Mouse (Mus musculus) spleen, adult 18-20 months (tissue): ENCODE data around the gene Nr5a2.

Source experiments
- DNase-seq, 2 experiments: peaks; one replicate each; pipeline ENCODE4 v3.0.0; 2022; ENCODE audit warnings: mixed read lengths in 2 of 2

Nr5a2 gene

DNA sequence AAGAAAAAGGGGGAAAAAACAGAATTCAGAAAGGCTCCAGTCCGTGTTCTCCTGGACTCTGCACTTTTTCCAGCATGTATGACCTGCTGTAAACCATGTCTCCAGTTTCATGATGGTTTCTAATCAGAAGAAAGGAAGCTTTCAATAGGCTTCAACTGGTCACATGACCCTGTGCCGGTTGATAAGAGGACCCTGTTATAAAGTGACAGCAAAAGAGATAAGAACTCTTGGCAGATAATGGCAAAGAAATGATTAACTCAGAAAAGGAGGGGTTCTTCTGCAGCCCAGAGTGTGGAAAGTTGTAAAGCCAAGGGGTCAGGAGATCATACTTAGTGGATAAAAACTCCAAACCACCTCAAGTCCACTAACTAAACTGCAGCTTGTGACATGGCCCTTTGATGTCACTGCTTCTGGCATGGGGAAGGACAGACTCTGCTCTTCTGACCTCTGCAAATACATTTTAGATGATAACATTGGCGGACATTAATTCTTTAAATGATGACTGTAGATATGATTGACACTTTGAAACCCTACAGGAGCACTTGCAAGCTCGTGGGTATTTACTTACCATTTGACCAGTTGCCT, at the start of gene Nr5a2:
TSS of gene Nr5a2 (minus strand) at position 21 of the 585 bp plus-strand sequence.
- DNase-seq: no peak

DNA sequence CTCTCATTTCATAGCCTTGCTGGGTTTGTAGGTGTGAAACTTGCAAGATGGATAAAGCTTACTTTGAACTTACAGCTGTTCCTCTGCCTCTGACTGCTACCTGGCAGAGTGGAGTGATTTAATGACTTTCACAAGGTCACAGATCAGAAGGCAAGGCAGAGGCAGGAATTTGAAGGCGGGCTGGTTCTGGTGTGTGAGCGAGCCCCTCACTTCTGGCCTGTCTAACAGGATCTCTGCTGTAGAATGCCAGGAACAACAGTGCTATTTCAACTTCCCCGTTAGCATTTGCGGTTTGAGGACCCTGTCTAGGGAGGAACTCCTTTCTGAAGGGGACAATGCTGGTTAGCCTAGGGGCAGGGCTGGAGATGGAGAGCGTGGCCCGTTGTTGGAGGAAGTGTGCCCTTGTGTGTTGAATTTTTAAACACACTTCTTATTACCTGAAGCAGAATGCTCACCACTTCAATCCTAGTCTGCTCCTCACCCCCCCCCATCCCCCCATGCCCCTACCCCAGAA, 48.5 kb upstream of the Nr5a2 start:
- no peak for DNase-seq

DNA sequence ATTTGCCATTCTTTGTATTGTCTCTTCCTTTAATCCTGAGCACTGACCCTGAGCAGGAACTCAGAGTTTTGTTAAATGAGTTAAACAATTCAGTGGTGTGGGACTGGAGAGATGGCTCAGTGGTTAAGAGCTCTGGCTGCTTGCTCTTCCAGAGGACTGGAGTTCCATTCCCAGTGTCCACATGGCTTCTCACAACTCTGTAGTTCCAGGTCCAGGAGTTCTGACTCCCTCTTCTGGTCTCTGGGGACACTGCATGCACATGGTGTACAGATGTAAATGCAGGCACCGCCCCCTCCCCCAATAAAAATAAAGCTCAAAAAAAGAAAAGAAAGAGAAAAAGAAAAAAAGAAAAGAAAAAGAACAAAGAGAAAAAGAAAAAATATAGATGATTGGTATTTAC, 43.6 kb upstream of the Nr5a2 start:
- no peak for DNase-seq

GRCm38 (mm10) chr1:137003144-137003543, 42.9 kb upstream of the Nr5a2 start:
- DNase-seq: no peak

GRCm38 (mm10) chr1:136991762-136992352, 31.6 kb upstream of the Nr5a2 start:
- DNase-seq: no peak

DNA sequence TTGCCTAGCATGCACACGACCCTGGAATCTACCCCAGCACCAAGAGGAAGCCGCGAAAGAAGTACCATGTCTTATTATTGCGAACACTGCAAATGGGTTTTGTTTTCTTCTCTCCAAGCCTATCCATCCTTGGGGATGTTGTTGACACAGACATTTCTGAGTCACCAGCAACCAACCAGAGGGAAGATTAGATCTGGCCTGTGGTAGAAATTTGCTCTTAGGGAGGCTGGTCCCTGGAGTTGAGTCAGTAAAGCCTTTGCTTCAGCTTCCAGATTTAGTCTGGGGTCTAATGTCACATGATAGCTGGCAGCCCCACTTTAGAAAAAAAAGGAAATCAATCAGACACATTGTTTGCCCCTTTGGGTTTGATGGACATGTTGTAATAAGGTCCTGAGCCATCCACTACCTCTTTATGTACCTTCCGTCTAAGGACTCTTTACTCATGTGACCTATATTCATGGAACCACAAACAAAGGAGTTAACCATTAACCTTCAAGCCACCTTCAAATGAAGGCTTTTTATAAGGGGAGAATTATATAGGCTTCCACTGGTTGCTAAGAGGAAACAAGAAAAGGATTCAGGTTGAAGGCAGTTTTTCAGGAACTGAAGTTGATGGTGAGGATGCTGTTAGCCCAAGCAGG, 20.1 kb upstream of the Nr5a2 start:
- DNase-seq: no peak

DNA sequence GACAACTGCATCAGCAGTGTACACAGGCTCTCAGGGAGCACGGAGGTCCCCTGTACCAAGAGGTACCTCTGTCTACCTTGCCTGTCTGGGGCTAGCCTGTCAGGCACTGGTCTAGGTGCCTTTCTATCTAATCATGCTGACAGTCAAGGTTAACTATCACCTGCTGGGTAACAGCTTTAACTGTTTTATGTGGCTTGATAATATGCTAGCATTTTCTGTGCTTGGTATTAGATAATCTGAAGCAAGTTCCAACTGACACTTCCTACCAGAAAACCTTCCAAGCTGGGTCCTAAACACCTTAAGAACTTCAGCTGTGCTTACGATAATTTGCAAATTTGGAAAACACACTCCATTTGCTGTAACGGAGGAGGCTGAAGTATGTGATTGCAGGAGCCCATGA, 17.6 kb upstream of the Nr5a2 start:
- DNase-seq: no peak

DNA sequence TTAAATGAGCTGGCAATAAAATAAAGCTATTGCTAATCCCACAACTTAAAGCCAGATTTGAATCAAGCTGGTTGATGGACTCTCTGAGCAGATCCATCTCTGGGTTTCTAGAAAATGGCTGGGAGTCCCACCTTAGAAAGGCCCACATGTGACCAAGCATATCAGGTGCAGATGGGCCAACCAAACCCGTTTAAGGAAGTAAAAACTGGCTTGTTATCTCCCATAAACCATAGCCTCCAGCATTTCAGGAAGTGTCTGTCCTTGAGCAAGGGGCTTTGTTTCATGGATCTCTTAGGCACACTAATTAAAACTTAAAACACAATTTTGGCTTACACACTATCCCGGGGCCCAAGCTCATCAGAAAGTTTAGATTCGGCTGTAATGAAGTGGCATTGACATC, 13.8 kb upstream of the Nr5a2 start:
- no peak for DNase-seq

DNA sequence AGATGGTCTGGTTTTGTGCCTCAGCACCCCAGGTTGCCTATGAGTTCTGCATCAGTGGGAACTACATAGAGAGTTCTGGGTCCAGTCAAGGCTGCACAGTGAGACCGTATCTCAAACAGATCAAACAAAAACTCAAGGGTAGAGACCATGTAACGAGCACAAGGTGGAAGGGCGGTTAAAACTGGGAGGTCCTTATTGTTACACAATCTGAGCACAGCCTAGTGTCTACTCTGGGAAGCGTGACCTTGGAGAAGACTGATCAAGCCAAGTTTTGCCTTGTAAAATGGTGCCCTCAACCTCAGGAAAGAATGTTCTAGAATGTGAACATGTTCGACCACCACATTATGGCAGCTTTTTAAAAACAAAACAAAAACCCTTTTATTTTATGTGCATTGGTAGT, 12.8 kb upstream of the Nr5a2 start:
- no peak for DNase-seq

DNA sequence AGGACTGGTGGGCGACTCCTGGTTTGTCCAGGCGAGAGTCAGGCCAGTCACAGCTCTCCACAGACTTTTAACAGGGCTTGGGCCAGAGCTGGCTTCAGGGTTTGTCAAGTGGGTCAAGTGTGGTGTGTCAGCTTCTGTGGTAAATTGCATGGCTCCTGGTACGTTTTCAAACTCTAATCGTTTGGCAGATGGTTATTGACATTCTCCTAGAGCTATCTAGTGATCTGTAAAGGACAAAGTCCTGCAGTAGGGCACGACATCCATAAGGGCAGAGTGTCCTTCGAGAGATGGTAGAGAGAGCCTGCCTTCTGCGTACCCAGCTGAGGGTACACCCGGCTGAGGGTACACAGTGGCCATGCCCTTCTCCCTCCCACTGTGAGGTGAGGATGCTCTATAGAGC, 10.7 kb upstream of the Nr5a2 start:
- DNase-seq: no peak

DNA sequence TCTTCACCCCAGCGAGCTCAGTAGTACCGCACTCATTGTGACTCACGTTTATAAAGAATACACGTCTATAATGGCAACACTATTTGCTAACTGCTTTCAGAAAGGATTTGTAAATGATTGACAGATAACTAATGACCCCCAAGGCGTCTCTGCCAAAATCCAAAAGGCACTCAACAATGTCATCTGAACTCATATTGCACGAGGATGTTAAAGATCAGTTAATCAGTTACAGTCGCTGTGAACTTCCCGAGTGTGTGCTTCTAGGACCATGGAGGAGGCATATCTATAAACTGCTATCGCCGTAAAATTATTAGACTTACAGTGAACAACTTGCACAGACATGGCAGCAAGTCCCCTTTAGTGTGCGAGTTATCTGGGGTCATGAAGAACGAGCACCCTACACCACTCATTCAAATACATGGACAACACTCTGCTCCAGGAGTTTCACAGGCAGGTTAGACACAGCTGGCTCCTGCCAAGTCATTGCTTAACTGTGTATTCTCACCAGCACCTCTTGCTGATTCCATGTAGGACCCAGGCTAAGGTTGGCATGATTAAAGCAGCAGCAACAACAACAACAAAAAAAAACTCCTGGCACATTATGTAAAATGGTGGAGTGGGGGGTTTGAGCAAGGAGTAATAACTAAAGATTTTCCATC, 6.6 kb upstream of the Nr5a2 start:
- no peak for DNase-seq

DNA sequence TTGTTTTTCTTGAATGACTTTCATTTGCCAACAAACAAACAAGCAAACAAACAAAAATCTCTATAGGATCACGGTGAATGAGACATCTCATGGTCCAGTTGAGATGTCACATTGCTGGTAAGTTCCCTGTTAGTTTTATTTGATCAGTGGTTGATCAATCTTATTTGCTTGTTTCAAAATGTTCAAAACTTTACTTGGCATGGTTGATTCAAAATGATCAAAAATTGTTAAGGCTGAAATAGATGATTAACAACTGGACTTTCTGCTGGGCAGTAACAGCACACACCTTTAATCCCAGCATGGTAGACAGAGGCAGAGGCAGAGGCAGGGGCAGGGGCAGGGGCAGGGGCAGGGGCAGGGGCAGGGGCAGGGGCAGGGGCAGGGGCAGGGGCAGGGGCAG, 757 bp downstream of the Nr5a2 start:
- no peak for DNase-seq

DNA sequence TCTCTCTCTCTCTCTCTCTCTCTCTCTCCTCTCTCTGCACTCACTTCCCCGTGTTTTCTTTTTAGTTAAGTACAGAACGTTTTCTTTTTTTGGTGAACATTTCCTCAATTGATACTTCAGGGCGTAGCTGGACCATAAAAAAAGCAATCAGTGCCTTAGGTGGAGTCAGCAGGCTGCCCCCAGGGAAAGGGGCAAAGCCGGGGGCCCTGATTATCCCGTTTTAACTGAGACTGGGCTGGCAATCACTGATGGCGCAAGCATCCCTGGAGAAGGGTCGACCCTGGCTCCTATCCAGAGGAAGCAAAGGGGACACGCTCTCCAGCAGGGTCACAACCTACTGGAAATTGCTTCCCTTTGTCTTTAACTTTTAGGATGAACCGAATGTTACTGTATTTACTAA, 1.6 kb downstream of the Nr5a2 start:
- DNase-seq: no peak

GRCm38 (mm10) chr1:136958185-136958584, 2.1 kb downstream of the Nr5a2 start:
- DNase-seq: no peak

- DNase-seq: no peak
These were observed 2.6 kb downstream of the Nr5a2 start for GRCm38 (mm10) chr1:136957696-136958095.

DNA sequence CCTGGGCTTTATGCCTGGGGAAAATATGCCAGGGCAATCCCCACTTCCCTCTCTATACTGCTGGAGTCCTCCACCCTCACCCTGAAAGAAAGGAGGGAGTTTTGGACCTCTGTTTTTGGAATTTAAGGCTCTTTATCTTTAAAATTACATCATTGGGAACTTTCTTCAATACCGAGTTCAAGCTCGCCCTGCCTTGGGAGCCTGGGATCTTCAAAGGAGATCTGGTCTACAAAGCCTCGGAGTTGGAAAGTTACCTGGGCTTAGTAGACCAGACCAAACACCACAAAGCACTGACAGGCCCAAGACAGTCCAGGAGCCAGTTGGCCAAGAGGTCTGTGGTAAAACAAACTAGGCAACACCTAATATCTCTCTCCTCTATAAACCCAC, 6.1 kb downstream of the Nr5a2 start:
- DNase-seq: no peak

GRCm38 (mm10) chr1:136953444-136954107, 6.7 kb downstream of the Nr5a2 start:
- DNase-seq: no peak

DNA sequence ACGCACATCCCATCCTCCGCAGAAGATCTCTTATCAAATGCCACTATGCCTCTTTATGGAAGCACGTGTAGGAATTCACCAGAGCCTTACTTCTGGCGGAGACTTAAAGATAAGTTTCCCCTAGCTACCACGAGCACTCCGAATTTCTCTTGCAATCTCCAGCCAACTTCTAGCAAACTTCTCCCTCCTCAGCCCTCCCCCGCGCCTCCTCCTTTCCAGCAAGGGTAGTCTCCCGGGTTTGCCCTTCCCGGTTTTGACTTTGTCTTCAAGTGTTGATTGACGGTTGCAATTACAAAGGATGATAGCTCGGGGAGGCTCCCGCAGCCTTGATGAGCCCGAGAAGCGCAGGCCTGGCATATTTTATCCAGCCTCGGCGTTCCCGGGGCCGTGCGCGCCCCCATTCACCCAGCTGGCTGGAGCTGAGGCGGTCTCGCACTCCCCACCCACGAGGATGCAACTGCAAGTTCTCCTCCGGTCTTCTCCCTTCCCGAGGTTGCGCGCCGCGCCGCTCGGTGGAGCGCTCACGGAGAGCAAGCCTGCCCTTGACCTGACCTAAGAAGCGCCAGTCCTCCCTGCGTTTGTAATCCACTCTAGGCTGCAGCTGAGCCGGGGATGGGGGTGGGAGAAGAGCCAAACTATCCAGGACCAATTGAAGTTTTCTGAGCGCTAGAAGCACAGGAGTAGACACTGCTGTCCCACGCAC, 7.5 kb downstream of the Nr5a2 start:
- DNase-seq: no peak

GRCm38 (mm10) chr1:136951946-136952531, 8.2 kb downstream of the Nr5a2 start:
- DNase-seq: no peak

- no peak for DNase-seq
These were observed 9.0 kb downstream of the Nr5a2 start for GRCm38 (mm10) chr1:136951155-136951650.

- DNase-seq: no peak
These were observed 10.9 kb downstream of the Nr5a2 start for GRCm38 (mm10) chr1:136949323-136949741.
